Mouse (Mus musculus): Measurements from ENCODE around the gene Oscp1. TPM values are rescaled to one million over a fixed set of nuclear protein-coding genes. Genes with fewer than 3 reads are reported as not detected.

The Oscp1 gene
- polyA plus RNA-seq, 1 experiment = 0.37 TPM

- H3K36me3 ChIP-seq (ENCODE audit: control insufficient read depth, insufficient read depth, low read length) = peaks cover 68% of the 10 kb centered on the region
- peaks cover 10% of the 10 kb centered on the region; the same call in 1 of the 2 replicates for H3K4me1 ChIP-seq (ENCODE audit: control insufficient read depth, insufficient read depth, insufficient read length, low read length)
- H3K4me3 ChIP-seq (ENCODE audit: low read depth, low read length) = no peak overlapping the region
- TF ChIP-seq POLR2A (IDR thresholded peaks at IDR 0.05; ENCODE audit: low read depth, low read length) (no peak), CTCF (IDR thresholded peaks at IDR 0.05; ENCODE audit: extremely low read depth, insufficient read length, insufficient replicate concordance, low read depth, low read length) (no peak)
- H3K27me3 ChIP-seq (ENCODE audit: control insufficient read depth, insufficient read depth, low read length) = no peaks in the 10 kb centered on the region
- 79% methylated on average over 6 of the region's 6 CpGs for WGBS
- H3K27ac ChIP-seq (ENCODE audit: insufficient read depth, low read depth, low read length) = peak overlapping the region; percentile 92
Observed at GRCm38 (mm10) chr4:126132636-126133264, 74.4 kb downstream of the Oscp1 start.

- TF ChIP-seq CTCF (IDR thresholded peaks at IDR 0.05; ENCODE audit: extremely low read depth, insufficient read length, insufficient replicate concordance, low read depth, low read length) = no peak
- 96% methylated on average over 4 of the region's 4 CpGs for WGBS
- no peaks in the 10 kb centered on the region for H3K27me3 ChIP-seq (ENCODE audit: control insufficient read depth, insufficient read depth, low read length)
- peaks cover 10% of the 10 kb centered on the region; the same call in 1 of the 2 replicates for H3K4me1 ChIP-seq (ENCODE audit: control insufficient read depth, insufficient read depth, insufficient read length, low read length)
- no peak overlapping the region for H3K27ac ChIP-seq (ENCODE audit: insufficient read depth, low read depth, low read length)
- H3K4me3 ChIP-seq (ENCODE audit: low read depth, low read length) = no peak overlapping the region
- H3K36me3 ChIP-seq (ENCODE audit: control insufficient read depth, insufficient read depth, low read length) = peaks cover 69% of the 10 kb centered on the region
Observed at GRCm38 (mm10) chr4:126134236-126134635, 75.9 kb downstream of the Oscp1 start.

GRCm38 (mm10) chr4:126134639-126135038 is 76.3 kb downstream of the Oscp1 start:
- H3K36me3 ChIP-seq (ENCODE audit: control insufficient read depth, insufficient read depth, low read length) = peaks cover 69% of the 10 kb centered on the region
- TF ChIP-seq CTCF (IDR thresholded peaks at IDR 0.05; ENCODE audit: extremely low read depth, insufficient read length, insufficient replicate concordance, low read depth, low read length) (no peak), POLR2A (IDR thresholded peaks at IDR 0.05; ENCODE audit: low read depth, low read length) (no peak)
- no peaks in the 10 kb centered on the region for H3K27me3 ChIP-seq (ENCODE audit: control insufficient read depth, insufficient read depth, low read length)
- H3K4me1 ChIP-seq (ENCODE audit: control insufficient read depth, insufficient read depth, insufficient read length, low read length) = peaks cover 10% of the 10 kb centered on the region; the same call in 1 of the 2 replicates
- 90% methylated on average over 4 of the region's 4 CpGs for WGBS
- H3K27ac ChIP-seq (ENCODE audit: insufficient read depth, low read depth, low read length) = no peak overlapping the region; the same call in 1 of the 2 replicates
- H3K4me3 ChIP-seq (ENCODE audit: low read depth, low read length) = no peak overlapping the region

GRCm38 (mm10) chr4:126137773-126138172 is 79.4 kb downstream of the Oscp1 start:
- Histone ChIP-seq H3K27ac (ENCODE audit: insufficient read depth, low read depth, low read length) (no peak overlapping the region), H3K4me1 (ENCODE audit: control insufficient read depth, insufficient read depth, insufficient read length, low read length) (no peaks in the 10 kb centered on the region; the same call in 1 of the 2 replicates), H3K36me3 (ENCODE audit: control insufficient read depth, insufficient read depth, low read length) (peaks cover 58% of the 10 kb centered on the region), H3K27me3 (ENCODE audit: control insufficient read depth, insufficient read depth, low read length) (no peaks in the 10 kb centered on the region), H3K4me3 (ENCODE audit: low read depth, low read length) (no peak overlapping the region)
- WGBS = 87% methylated on average over 4 of the region's 4 CpGs
- TF ChIP-seq POLR2A (IDR thresholded peaks at IDR 0.05; ENCODE audit: low read depth, low read length) (no peak), CTCF (IDR thresholded peaks at IDR 0.05; ENCODE audit: extremely low read depth, insufficient read length, insufficient replicate concordance, low read depth, low read length) (no peak)

- no peak overlapping the region for H3K27ac ChIP-seq (ENCODE audit: insufficient read depth, low read depth, low read length)
- H3K4me1 ChIP-seq (ENCODE audit: control insufficient read depth, insufficient read depth, insufficient read length, low read length) = no peaks in the 10 kb centered on the region
Observed at GRCm38 (mm10) chr4:126141021-126141420, 82.7 kb downstream of the Oscp1 start.

More at GRCm38 (mm10) chr4:126141021-126141420, 82.7 kb downstream of the Oscp1 start:
- Histone ChIP-seq H3K36me3 (ENCODE audit: control insufficient read depth, insufficient read depth, low read length) (peaks cover 44% of the 10 kb centered on the region), H3K4me3 (ENCODE audit: low read depth, low read length) (no peak overlapping the region), H3K27me3 (ENCODE audit: control insufficient read depth, insufficient read depth, low read length) (no peaks in the 10 kb centered on the region)
- 83% methylated on average over 5 of the region's 5 CpGs for WGBS
- TF ChIP-seq POLR2A (IDR thresholded peaks at IDR 0.05; ENCODE audit: low read depth, low read length) (no peak), CTCF (IDR thresholded peaks at IDR 0.05; ENCODE audit: extremely low read depth, insufficient read length, insufficient replicate concordance, low read depth, low read length) (no peak)

Other genes starting within 250 kb of the Oscp1 start
- gene Csf3r, start 34.0 kb upstream of the Oscp1 start, polyA plus RNA-seq (2012; rRNA removed) = 2.1 and 2.3 TPM in 2 replicates
- gene Mrps15, start 11.6 kb upstream of the Oscp1 start, polyA plus RNA-seq (2012; rRNA removed) = 130 and 204 TPM in 2 replicates
- gene Lsm10, start 38.1 kb downstream of the Oscp1 start, polyA plus RNA-seq (2012; rRNA removed) = 10.7 and 13.3 TPM in 2 replicates
- gene Stk40, start 45.4 kb downstream of the Oscp1 start, polyA plus RNA-seq (2012; rRNA removed) = 14.5 and 24.0 TPM in 2 replicates
- gene Eva1b, start 89.2 kb downstream of the Oscp1 start, polyA plus RNA-seq (2012; rRNA removed) = 45.0 and 54.3 TPM in 2 replicates
- 5.2 and 6.5 TPM in 2 replicates for gene Sh3d21, start 104.9 kb downstream of the Oscp1 start, polyA plus RNA-seq (2012; rRNA removed)
- gene Thrap3, start 144.2 kb downstream of the Oscp1 start, polyA plus RNA-seq (2012; rRNA removed) = 10.0 and 22.1 TPM in 2 replicates
- gene Map7d1, start 197.8 kb downstream of the Oscp1 start, polyA plus RNA-seq (2012; rRNA removed) = 40.2 and 47.3 TPM in 2 replicates
- 12.6 and 21.4 TPM in 2 replicates for gene Trappc3, start 203.8 kb downstream of the Oscp1 start, polyA plus RNA-seq (2012; rRNA removed)
- gene Col8a2, start 228.2 kb downstream of the Oscp1 start, polyA plus RNA-seq (2012; rRNA removed) = 0.55 and 0.77 TPM in 2 replicates